Mouse (Mus musculus) right cerebral cortex, adult 18-20 months (tissue): Measurements from ENCODE around the gene Ralb.

Source experiments
- DNase-seq: peaks from one replicate; pipeline ENCODE4 v3.0.0; 2022; ENCODE audit warnings: mixed read lengths

Gene Ralb

GRCm38 (mm10) chr1:119504260-119505062 lies at the start of gene Ralb:
TSS of gene Ralb (minus strand) at chr1:119504794.
- peak; percentile 98 for DNase-seq

- no peak for DNase-seq
Observed at GRCm38 (mm10) chr1:119551651-119552050, 47.1 kb upstream of the Ralb start.

- DNase-seq: no peak
Observed at GRCm38 (mm10) chr1:119550064-119550463, 45.5 kb upstream of the Ralb start.

- DNase-seq: no peak
Observed at GRCm38 (mm10) chr1:119549327-119549689, 44.7 kb upstream of the Ralb start.

- peak; percentile 82 for DNase-seq
Observed at GRCm38 (mm10) chr1:119548668-119549326, 44.2 kb upstream of the Ralb start.

- no peak for DNase-seq
Observed at GRCm38 (mm10) chr1:119546490-119546889, 41.9 kb upstream of the Ralb start.

GRCm38 (mm10) chr1:119545671-119546070 lies 41.1 kb upstream of the Ralb start:
- DNase-seq: no peak

GRCm38 (mm10) chr1:119545164-119545563 lies 40.6 kb upstream of the Ralb start:
- DNase-seq: no peak

- DNase-seq: no peak
Observed at GRCm38 (mm10) chr1:119544611-119545155, 40.1 kb upstream of the Ralb start.

GRCm38 (mm10) chr1:119543316-119543715 lies 38.7 kb upstream of the Ralb start:
- no peak for DNase-seq

GRCm38 (mm10) chr1:119541570-119541969 lies 37.0 kb upstream of the Ralb start:
- no peak for DNase-seq

GRCm38 (mm10) chr1:119540836-119541557 lies 36.4 kb upstream of the Ralb start:
- no peak for DNase-seq

GRCm38 (mm10) chr1:119539252-119539651 lies 34.7 kb upstream of the Ralb start:
- DNase-seq: no peak

GRCm38 (mm10) chr1:119537651-119538050 lies 33.1 kb upstream of the Ralb start:
- DNase-seq: no peak

GRCm38 (mm10) chr1:119536122-119536521 lies 31.5 kb upstream of the Ralb start:
- DNase-seq: no peak

GRCm38 (mm10) chr1:119534341-119534740 lies 29.7 kb upstream of the Ralb start:
- no peak for DNase-seq

- DNase-seq: no peak
Observed at GRCm38 (mm10) chr1:119533093-119533805, 28.7 kb upstream of the Ralb start.

- no peak for DNase-seq
Observed at GRCm38 (mm10) chr1:119532165-119532564, 27.6 kb upstream of the Ralb start.

- no peak for DNase-seq
Observed at GRCm38 (mm10) chr1:119530941-119531340, 26.3 kb upstream of the Ralb start.

- peak; percentile 90 for DNase-seq
Observed at GRCm38 (mm10) chr1:119525689-119526591, 21.3 kb upstream of the Ralb start, which contains the start of gene Tmem185b. TSS of gene Tmem185b (plus strand) at chr1:119526160.

- no peak for DNase-seq
Observed at GRCm38 (mm10) chr1:119525004-119525444, 20.4 kb upstream of the Ralb start.
